Mouse (Mus musculus): ENCODE results near the gene S100a6.

DNA sequence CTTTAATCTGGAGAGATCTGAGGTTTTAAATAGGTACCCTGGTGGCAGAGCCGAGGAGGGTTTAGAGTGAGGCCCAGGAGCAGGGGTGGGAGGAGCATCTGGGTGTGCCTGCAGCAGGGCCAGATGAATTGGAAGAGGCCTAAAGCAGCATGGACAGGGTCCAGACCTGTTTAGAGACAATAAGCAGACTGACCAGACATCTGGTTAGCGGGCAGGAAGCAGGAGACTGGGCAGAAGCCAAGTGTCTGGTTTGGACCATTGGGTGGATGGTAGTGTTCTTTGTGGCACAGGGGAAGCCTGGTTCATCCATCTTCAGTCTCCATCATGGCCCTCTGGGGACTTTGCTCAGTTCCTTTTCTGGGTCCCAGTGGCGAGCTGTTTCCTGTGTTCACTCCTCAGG, 28.8 kb upstream of the S100a6 start:
- TF ChIP-seq CTCF (IDR thresholded peaks at IDR 0.05; ENCODE audit: low read depth, low read length) (no peak), POLR2A (IDR thresholded peaks at IDR 0.05; ENCODE audit: borderline replicate concordance, low read depth, low read length) (no peak)

All from bone marrow macrophage, adult 2 months (primary cell).